Mouse (Mus musculus) adrenal gland (tissue): ENCODE measurements around the gene 1700016H13Rik.

Source experiments
- intact Hi-C: fragments of 180-260 bp; cut with DNase I; formaldehyde crosslinking; loops from one replicate; pipeline ENCODE4 v1.15.1; 2025
- long read RNA-seq, 2 experiments: library from polyadenylated mRNA; unstranded; transcript quantifications; one replicate each; pipeline ENCODE4 v2.0.0; 2020; ENCODE audit warnings: borderline replicate concordance in 1 of 2; ENCODE audit not compliant: insufficient replicate concordance in 1 of 2

1700016H13Rik gene
- long read RNA-seq, experiment 1 = 0 reads
- long read RNA-seq, experiment 2 = 0 reads

- intact Hi-C loops = loop anchor here (5.0 to 10.0 kb wide), 4 partner anchors 63 to 313 kb away; no protein-coding TSS in a partner anchor
These were observed at the start of gene 1700016H13Rik for GRCm38 (mm10) chr5:103655346-103656118. 1700016H13Rik (minus strand) TSS chr5:103656010.

- intact Hi-C loops = no loop called here
These were observed 49.5 kb upstream of the 1700016H13Rik start for GRCm38 (mm10) chr5:103705331-103705730.

GRCm38 (mm10) chr5:103702527-103702926 lies 46.7 kb upstream of the 1700016H13Rik start:
- intact Hi-C loops = no loop called here

- intact Hi-C loops = no loop called here
These were observed 45.7 kb upstream of the 1700016H13Rik start for GRCm38 (mm10) chr5:103701466-103701865.

- intact Hi-C loops = no loop called here
These were observed 44.9 kb upstream of the 1700016H13Rik start for GRCm38 (mm10) chr5:103700661-103701060.

GRCm38 (mm10) chr5:103699537-103699936 lies 43.7 kb upstream of the 1700016H13Rik start:
- intact Hi-C loops = loop anchor here (5.0 to 10.0 kb wide), 2 partner anchors 33 to 55 kb away; no protein-coding TSS in a partner anchor

GRCm38 (mm10) chr5:103698577-103698976 lies 42.8 kb upstream of the 1700016H13Rik start:
- intact Hi-C loops = loop anchor here (5.0 to 10.0 kb wide), 2 partner anchors 34 to 56 kb away; no protein-coding TSS in a partner anchor

- intact Hi-C loops = loop anchor here (5.0 to 10.0 kb wide), 2 partner anchors 34 to 57 kb away; no protein-coding TSS in a partner anchor
These were observed 42.2 kb upstream of the 1700016H13Rik start for GRCm38 (mm10) chr5:103697875-103698491.

GRCm38 (mm10) chr5:103694094-103694493 lies 38.3 kb upstream of the 1700016H13Rik start:
- intact Hi-C loops = loop anchor here (10.0 kb wide), 1 partner anchor 61 kb away; no protein-coding TSS in a partner anchor

GRCm38 (mm10) chr5:103693041-103693641 lies 37.3 kb upstream of the 1700016H13Rik start:
- intact Hi-C loops = loop anchor here (10.0 kb wide), 1 partner anchor 62 kb away; no protein-coding TSS in a partner anchor

- intact Hi-C loops = loop anchor here (10.0 kb wide), 1 partner anchor 62 kb away; no protein-coding TSS in a partner anchor
These were observed 36.8 kb upstream of the 1700016H13Rik start for GRCm38 (mm10) chr5:103692531-103693040.

- intact Hi-C loops = loop anchor here (10.0 kb wide), 1 partner anchor 63 kb away; no protein-coding TSS in a partner anchor
These were observed 36.1 kb upstream of the 1700016H13Rik start, which contains the start of gene Aff1 for GRCm38 (mm10) chr5:103691624-103692530. Aff1 (plus strand) TSS chr5:103692374.

- intact Hi-C loops = loop anchor here (10.0 kb wide), 1 partner anchor 64 kb away; no protein-coding TSS in a partner anchor
These were observed 35.4 kb upstream of the 1700016H13Rik start for GRCm38 (mm10) chr5:103691171-103691570.

GRCm38 (mm10) chr5:103690190-103690589 lies 34.4 kb upstream of the 1700016H13Rik start:
- intact Hi-C loops = loop anchor here (10.0 kb wide), 1 partner anchor 65 kb away; no protein-coding TSS in a partner anchor

- intact Hi-C loops = loop anchor here (10.0 kb wide), 1 partner anchor 65 kb away; no protein-coding TSS in a partner anchor
These were observed 33.8 kb upstream of the 1700016H13Rik start for GRCm38 (mm10) chr5:103689645-103690044.

- intact Hi-C loops = loop anchor here (5.0 kb wide), 2 partner anchors 35 to 135 kb away; no protein-coding TSS in a partner anchor
These were observed 26.0 kb upstream of the 1700016H13Rik start for GRCm38 (mm10) chr5:103681824-103682223.

GRCm38 (mm10) chr5:103680381-103680780 lies 24.6 kb upstream of the 1700016H13Rik start:
- intact Hi-C loops = loop anchor here (5.0 kb wide), 2 partner anchors 37 to 137 kb away; no protein-coding TSS in a partner anchor

- intact Hi-C loops = loop anchor here (10.0 kb wide), 1 partner anchor 246 kb away; no protein-coding TSS in a partner anchor
These were observed 23.2 kb upstream of the 1700016H13Rik start for GRCm38 (mm10) chr5:103678974-103679373.

GRCm38 (mm10) chr5:103677894-103678293 lies 22.1 kb upstream of the 1700016H13Rik start:
- intact Hi-C loops = loop anchor here (10.0 kb wide), 1 partner anchor 247 kb away; no protein-coding TSS in a partner anchor
